Mouse (Mus musculus): ENCODE results near the gene Ptpra. TPM values are rescaled to one million over a fixed set of nuclear protein-coding genes. Genes with fewer than 3 reads are reported as not detected.
A peak's percentile ranks its signal among the peaks of the same experiment; 100 is the strongest.

Gene Ptpra
- 100 to 1,000 TPM; 318 to 339 TPM for total RNA-seq (2021)

- DNase-seq: peak; percentile 93
Observed at GRCm38 (mm10) chr2:130449794-130450433, at the start of gene Ptpra. TSS of gene Ptpra (plus strand) at chr2:130450278.

- no peak for DNase-seq
Observed at GRCm38 (mm10) chr2:130401891-130402290, 48.2 kb upstream of the Ptpra start.

GRCm38 (mm10) chr2:130404939-130405338 lies 45.1 kb upstream of the Ptpra start, which contains the start of the genes Gm28372 and 1700020A23Rik:
TSS of gene Gm28372 (plus strand) at chr2:130405239.
TSS of gene 1700020A23Rik (plus strand) at chr2:130405259.
- DNase-seq: no peak

GRCm38 (mm10) chr2:130406178-130406577 lies 43.9 kb upstream of the Ptpra start, which contains the start of gene Tmem239:
TSS of gene Tmem239 (plus strand) at chr2:130406478.
- DNase-seq: no peak

- no peak for DNase-seq
Observed at GRCm38 (mm10) chr2:130408194-130408593, 41.9 kb upstream of the Ptpra start.

GRCm38 (mm10) chr2:130411558-130412495 lies 38.3 kb upstream of the Ptpra start:
- peak; percentile 79 to 84 for DNase-seq

- DNase-seq: no peak
Observed at GRCm38 (mm10) chr2:130412775-130413174, 37.3 kb upstream of the Ptpra start.

GRCm38 (mm10) chr2:130414094-130414856 lies 35.8 kb upstream of the Ptpra start:
- no peak for DNase-seq

- DNase-seq: no peak
Observed at GRCm38 (mm10) chr2:130421781-130422620, 28.1 kb upstream of the Ptpra start.

- peak in 1 of 2 experiments; percentile 79 for DNase-seq
Observed at GRCm38 (mm10) chr2:130423397-130424125, 26.5 kb upstream of the Ptpra start.

GRCm38 (mm10) chr2:130424126-130424853 lies 25.8 kb upstream of the Ptpra start, which contains the start of the genes Vps16 and Pced1a:
TSS of gene Vps16 (plus strand) at chr2:130424339.
TSS of gene Pced1a (minus strand) at chr2:130424701.
- peak; percentile 92 to 94 for DNase-seq

GRCm38 (mm10) chr2:130425112-130425511 lies 25.0 kb upstream of the Ptpra start:
- no peak for DNase-seq

- no peak for DNase-seq
Observed at GRCm38 (mm10) chr2:130429851-130430250, 20.2 kb upstream of the Ptpra start.

GRCm38 (mm10) chr2:130430484-130430883 lies 19.6 kb upstream of the Ptpra start:
- DNase-seq: no peak

GRCm38 (mm10) chr2:130432157-130432556 lies 17.9 kb upstream of the Ptpra start:
- DNase-seq: no peak

GRCm38 (mm10) chr2:130433152-130433551 lies 16.9 kb upstream of the Ptpra start:
- no peak for DNase-seq

- no peak for DNase-seq
Observed at GRCm38 (mm10) chr2:130436769-130437168, 13.3 kb upstream of the Ptpra start.

GRCm38 (mm10) chr2:130438861-130439260 lies 11.2 kb upstream of the Ptpra start:
- no peak for DNase-seq

GRCm38 (mm10) chr2:130439840-130440480 lies 10.1 kb upstream of the Ptpra start:
- DNase-seq: no peak
